Mouse (Mus musculus) liver, embryonic 15.5 days (tissue): ENCODE measurements around the gene Lrrc61. TPM values are rescaled to one million over a fixed set of nuclear protein-coding genes. Genes with fewer than 3 reads are reported as not detected.
"Not testable (repeated sequence)": the region's sequence is repeated elsewhere in the genome, so short reads cannot be mapped to it uniquely, and the experiment has no call there.

Experiments
- ATAC-seq: fragments of 200-750 bp; cut with Nextera tagmentation; 2 replicates; pipeline ENCODE4 v1.8.0; 2017; ENCODE audit warnings: moderate number of reproducible peaks, mild to moderate bottlenecking, moderate library complexity; ENCODE audit not compliant: insufficient read depth
- H3K27ac ChIP-seq: fragments of 300-500 bp; sonication (generic); replicated peaks from 2 replicates; pipeline ENCODE4 v1.5.1; 2015; ENCODE audit warnings: mild to moderate bottlenecking, inconsistent platforms
- H3K27me3 ChIP-seq: fragments of 300-500 bp; sonication (generic); 2 replicates; pipeline ENCODE4 v1.6.1; 2015; ENCODE audit warnings: mild to moderate bottlenecking, inconsistent platforms
- H3K36me3 ChIP-seq: fragments of 300-500 bp; sonication (generic); replicated peaks from 2 replicates; pipeline ENCODE4 v1.6.1; 2015; ENCODE audit warnings: moderate library complexity, mild to moderate bottlenecking, inconsistent platforms
- H3K4me1 ChIP-seq: fragments of 300-500 bp; sonication (generic); replicated peaks from 2 replicates; pipeline ENCODE4 v1.6.1; 2015; ENCODE audit warnings: inconsistent platforms
- H3K4me2 ChIP-seq: fragments of 300-500 bp; sonication (generic); 2 replicates; pipeline ENCODE4 v1.6.1; 2015; ENCODE audit warnings: moderate library complexity, mild to moderate bottlenecking, inconsistent platforms
- H3K4me3 ChIP-seq: fragments of 300-500 bp; sonication (generic); replicated peaks from 2 replicates; pipeline ENCODE4 v1.5.1; 2015; ENCODE audit warnings: mild to moderate bottlenecking, inconsistent platforms
- H3K9ac ChIP-seq: fragments of 300-500 bp; sonication (generic); 2 replicates; pipeline ENCODE4 v1.6.1; 2015; ENCODE audit warnings: moderate library complexity, mild to moderate bottlenecking, inconsistent platforms
- H3K9me3 ChIP-seq: fragments of 300-500 bp; sonication (generic); replicated peaks from 2 replicates; pipeline ENCODE4 v1.6.1; 2016; ENCODE audit warnings: inconsistent platforms
- WGBS: fragments of 180-500 bp; shearing (Covaris S2); methylation state at CpG from one replicate; pipeline ENCODE4 v1.1.7; 2015; ENCODE audit warnings: mixed read lengths; ENCODE audit not compliant: insufficient replicate concordance; 5-methylcytosine and 5-hydroxymethylcytosine counted together
- polyA plus RNA-seq: library from polyadenylated mRNA; unstranded; fragments of >200 nt; fragmentation: Nextera tagmentation; extraction: Ambion mirVana; gene quantifications from 2 replicates; pipeline ENCODE4 v1.2.1, GENCODE M21; 2015

Gene Lrrc61
- 2.0 and 2.5 TPM in 2 replicates for polyA plus RNA-seq

DNA sequence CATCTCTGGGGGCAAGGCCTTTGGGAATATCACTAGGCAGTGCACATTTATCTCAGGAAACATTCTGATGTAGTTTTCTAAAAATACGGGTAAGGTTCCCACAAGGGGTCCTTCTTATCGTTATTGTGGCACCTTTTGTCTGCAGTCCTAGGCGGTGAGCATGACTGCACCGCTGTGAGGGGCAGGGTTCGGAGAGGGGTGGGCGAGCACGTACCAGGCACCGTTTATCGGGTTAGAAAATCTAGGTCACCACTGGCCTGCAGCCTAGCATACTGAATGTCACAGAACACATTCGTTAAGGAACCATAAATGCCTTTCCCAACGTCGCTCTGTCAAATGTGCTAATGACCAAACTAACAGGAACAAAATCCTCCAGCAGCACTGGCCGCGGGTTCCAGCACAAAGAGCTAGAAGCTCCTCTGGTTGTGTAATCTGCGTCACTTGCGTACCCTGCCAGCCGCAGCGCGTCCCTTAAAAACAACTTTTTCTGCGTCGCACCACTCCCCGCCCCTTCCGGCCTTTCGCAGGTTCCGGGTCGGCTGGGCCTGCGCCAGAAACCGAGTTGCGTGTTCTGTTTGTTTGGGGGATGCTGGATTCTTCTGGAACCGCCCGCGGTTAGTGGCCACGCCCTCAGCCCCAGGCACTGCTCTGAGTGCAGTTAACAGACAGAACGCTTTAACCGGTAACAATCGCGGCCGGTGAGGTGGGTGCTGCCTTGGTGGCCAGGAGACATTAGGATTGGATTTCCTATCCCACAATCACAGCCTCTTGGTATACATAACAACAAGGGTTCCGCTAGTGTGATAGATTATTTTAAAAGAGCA is at the start of gene Lrrc61:
TSS of gene Lrrc61 (plus strand) at position 517 of the 824 bp plus-strand sequence.
- ATAC-seq = peak; percentile 87
- peak within 1 kb of the TSS; percentile 32; the same call in 1 of the 2 replicates for H3K9ac ChIP-seq
- peak within 1 kb of the TSS; percentile 71 for H3K4me2 ChIP-seq
- under 1% methylated on average over 39 of the region's 39 CpGs for WGBS
- H3K27ac ChIP-seq = peak within 1 kb of the TSS; percentile 84
- peak within 1 kb of the TSS; percentile 58 for H3K4me3 ChIP-seq
- no peaks in the 10 kb centered on the region for H3K27me3 ChIP-seq
- no peaks in the 10 kb centered on the region for H3K36me3 ChIP-seq
- no peaks in the 10 kb centered on the region for H3K9me3 ChIP-seq
- peaks cover 16% of the 10 kb centered on the region for H3K4me1 ChIP-seq

DNA sequence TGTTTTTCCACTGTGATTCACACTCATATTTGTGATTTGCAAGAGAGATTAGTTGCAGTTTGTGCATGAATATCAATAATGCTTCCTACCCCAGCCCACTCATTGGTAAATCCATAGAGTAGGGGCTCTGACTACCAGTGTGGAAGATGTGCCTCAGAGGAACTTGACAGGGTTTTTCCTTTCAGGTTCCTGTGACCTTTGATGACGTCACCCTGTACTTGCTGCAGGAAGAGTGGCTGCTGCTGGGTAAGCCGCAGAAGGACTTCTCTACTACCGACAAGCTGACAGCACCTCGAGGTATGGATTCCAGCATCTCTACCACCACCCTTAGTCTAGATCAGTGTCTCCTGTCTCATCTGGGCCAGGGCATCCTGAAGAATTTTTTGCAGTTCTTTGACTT is 46.5 kb upstream of the Lrrc61 start:
- H3K4me1 ChIP-seq = peaks cover 10% of the 10 kb centered on the region; the same call in 1 of the 2 replicates
- 47% methylated on average over 4 of the region's 4 CpGs for WGBS
- H3K36me3 ChIP-seq = no peaks in the 10 kb centered on the region
- H3K27me3 ChIP-seq = no peaks in the 10 kb centered on the region
- H3K4me2 ChIP-seq = no peak overlapping the region
- no peak for ATAC-seq
- no peak overlapping the region for H3K4me3 ChIP-seq
- H3K9ac ChIP-seq = no peak overlapping the region
- H3K27ac ChIP-seq = no peak overlapping the region
- no peaks in the 10 kb centered on the region for H3K9me3 ChIP-seq

DNA sequence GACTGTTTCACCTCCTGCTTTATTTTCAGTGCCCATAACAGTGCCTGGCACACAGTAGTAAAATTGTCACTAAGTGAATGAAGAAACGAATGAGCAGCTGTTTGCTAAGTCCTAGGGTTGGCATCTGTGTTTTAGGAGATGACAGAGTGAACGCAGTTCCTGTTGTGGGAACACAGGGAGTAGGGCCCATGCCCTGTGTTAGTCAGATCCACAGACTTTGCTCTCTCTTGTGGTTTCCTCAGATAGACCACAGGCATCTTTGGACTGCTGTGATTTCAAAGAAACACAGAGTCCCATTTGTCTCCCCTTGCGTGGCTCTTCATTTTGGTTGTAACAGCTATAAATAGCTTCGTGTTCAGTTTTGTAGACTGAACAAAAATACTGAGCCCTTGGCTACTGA is 44.2 kb upstream of the Lrrc61 start:
- WGBS = 34% methylated on average over 4 of the region's 4 CpGs

DNA sequence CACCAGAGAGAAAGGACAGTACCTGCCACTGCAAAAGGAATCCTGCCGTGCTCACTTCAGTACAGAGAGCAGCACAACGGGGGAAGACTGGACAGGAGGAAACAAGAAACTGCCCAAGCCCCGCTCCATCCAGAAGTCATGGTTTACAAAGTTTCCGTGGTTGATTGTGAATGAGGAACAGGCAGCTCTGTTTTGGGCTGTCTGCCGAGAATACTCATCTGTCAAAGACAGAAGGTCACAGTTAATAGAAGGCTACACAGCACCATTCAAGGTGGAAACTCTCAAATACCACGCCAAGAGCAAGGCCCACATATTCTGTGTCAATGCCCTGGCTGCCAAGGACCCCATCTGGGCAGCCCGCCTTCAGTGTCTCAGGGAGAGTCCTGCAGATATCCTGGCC is 42.7 kb upstream of the Lrrc61 start:
- Histone ChIP-seq H3K27me3 (no peaks in the 10 kb centered on the region), H3K4me1 (no peaks in the 10 kb centered on the region), H3K36me3 (0 out of 2 replicates have a peak, but pooled peaks cover 10% of the 10 kb centered on the region), H3K9me3 (no peaks in the 10 kb centered on the region), H3K9ac (no peak overlapping the region), H3K4me3 (no peak overlapping the region), H3K27ac (no peak overlapping the region), H3K4me2 (no peak overlapping the region)
- WGBS = 46% methylated on average over 7 of the region's 7 CpGs
- ATAC-seq = no peak

More for the DNA sequence above, 44.2 kb upstream of the Lrrc61 start:
- Histone ChIP-seq H3K4me3 (no peak overlapping the region), H3K27ac (no peak overlapping the region), H3K4me1 (no peaks in the 10 kb centered on the region), H3K36me3 (no peaks in the 10 kb centered on the region), H3K9me3 (no peaks in the 10 kb centered on the region), H3K9ac (no peak overlapping the region), H3K27me3 (no peaks in the 10 kb centered on the region), H3K4me2 (no peak overlapping the region)
- no peak for ATAC-seq

DNA sequence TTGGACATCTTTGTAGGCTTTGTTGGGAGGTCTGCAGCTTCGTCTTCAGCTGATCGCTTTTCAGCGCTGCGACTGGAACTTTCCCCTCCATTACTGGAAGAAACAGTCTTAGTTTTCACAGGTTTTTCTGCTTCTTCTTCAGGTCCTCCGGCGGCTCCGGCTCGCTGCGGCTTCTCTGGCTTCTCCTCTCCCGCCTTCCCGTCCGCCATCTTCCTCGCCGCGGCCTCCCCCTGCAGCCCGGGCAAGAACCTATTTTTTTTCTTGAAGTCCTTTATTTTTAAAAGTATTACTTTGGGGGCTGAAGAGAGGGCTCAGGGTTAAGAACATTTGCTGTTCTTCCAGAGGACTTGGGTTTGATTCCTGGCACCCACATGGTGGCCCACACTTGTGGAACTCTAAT is 29.7 kb upstream of the Lrrc61 start:
- WGBS = 88% methylated on average over 16 of the region's 16 CpGs
- H3K9me3 ChIP-seq, H3K9ac ChIP-seq, H3K27ac ChIP-seq, ATAC-seq, H3K36me3 ChIP-seq, H3K4me2 ChIP-seq, H3K27me3 ChIP-seq, H3K4me1 ChIP-seq, H3K4me3 ChIP-seq: not testable (repeated sequence)

DNA sequence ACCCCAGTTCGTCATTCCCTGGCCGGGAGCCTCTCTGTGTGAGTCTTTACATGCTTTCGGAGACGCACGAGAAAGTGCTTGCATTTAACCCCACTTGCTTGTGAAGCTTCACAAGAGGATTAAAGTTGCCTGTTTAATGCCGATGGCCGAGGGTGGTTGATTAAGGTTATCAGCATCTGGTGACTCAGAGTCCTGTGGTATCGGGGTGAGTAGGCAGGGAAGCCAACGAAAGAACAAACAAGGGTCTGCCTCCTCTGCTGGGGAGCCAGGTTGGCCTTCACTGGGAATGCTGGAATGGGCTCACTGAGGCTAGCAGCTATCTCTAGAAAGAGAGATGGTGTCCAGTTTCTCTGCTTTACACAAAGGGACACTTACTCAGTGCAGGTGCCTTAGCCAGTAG is 26.7 kb upstream of the Lrrc61 start:
- H3K9me3 ChIP-seq = no peaks in the 10 kb centered on the region
- H3K4me2 ChIP-seq = no peak overlapping the region
- ATAC-seq = no peak
- H3K27me3 ChIP-seq = no peaks in the 10 kb centered on the region
- H3K27ac ChIP-seq = no peak overlapping the region
- WGBS = 64% methylated on average over 9 of the region's 9 CpGs
- no peak overlapping the region for H3K4me3 ChIP-seq
- no peaks in the 10 kb centered on the region for H3K36me3 ChIP-seq
- H3K4me1 ChIP-seq = no peaks in the 10 kb centered on the region
- H3K9ac ChIP-seq = no peak overlapping the region

DNA sequence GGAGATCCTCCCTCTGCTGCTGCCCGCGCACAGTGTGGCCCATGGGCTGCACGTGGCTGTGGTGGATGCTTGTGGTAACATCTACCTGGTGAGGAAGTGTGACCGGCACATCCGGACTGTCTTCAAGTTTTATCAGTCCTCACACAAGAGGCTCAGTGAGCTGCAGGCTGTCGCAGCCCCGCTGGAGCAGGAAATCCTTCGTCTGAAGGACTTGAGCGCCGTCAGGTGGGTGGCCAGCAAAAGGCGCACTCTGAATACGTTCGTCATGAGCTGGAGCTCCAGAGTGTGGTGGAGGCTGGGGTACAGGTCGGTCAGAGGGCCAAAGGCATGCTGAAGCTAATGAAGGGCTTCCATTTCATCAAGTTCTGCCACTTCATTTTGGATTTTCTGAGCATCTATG is 25.3 kb upstream of the Lrrc61 start:
- ATAC-seq = no peak
- WGBS = 42% methylated on average over 14 of the region's 14 CpGs
- Histone ChIP-seq H3K9me3 (no peaks in the 10 kb centered on the region), H3K4me1 (no peaks in the 10 kb centered on the region), H3K27me3 (no peaks in the 10 kb centered on the region), H3K9ac (no peak overlapping the region), H3K4me2 (no peak overlapping the region), H3K4me3 (no peak overlapping the region), H3K36me3 (no peaks in the 10 kb centered on the region), H3K27ac (no peak overlapping the region)

DNA sequence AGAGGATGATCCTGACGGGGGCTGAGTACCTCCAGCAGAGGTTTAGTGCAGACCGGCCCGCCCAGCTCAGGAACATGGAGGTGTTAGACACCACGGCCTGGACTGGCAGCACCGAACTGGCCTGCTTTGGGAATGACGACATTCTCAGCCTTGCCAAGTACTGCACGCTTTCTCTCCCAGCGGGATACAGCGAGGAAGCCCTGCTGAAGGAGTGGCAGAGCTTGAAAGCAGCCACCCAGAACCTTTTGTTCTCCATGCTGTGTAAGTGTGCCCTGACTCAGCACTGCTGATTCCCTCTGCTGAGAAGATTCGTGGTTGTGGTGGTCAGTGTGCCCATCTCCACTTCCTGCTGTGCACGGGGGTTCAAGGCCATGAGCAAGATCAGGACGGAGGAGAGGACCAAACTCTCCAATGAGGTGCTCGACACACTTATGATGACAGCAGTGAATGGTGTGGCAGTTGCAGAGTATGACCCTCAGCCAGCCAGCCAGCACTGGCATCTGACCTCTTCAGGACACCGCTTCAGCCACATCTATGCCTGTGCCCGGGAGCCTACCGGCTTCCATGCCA is 24.6 kb upstream of the Lrrc61 start:
- no peak for ATAC-seq
- H3K27me3 ChIP-seq = no peaks in the 10 kb centered on the region
- no peak overlapping the region for H3K4me2 ChIP-seq
- H3K36me3 ChIP-seq = no peaks in the 10 kb centered on the region
- no peak overlapping the region for H3K9ac ChIP-seq
- no peaks in the 10 kb centered on the region for H3K4me1 ChIP-seq
- WGBS = 57% methylated on average over 16 of the region's 16 CpGs
- no peak overlapping the region for H3K4me3 ChIP-seq
- no peak overlapping the region for H3K27ac ChIP-seq
- H3K9me3 ChIP-seq = no peaks in the 10 kb centered on the region

DNA sequence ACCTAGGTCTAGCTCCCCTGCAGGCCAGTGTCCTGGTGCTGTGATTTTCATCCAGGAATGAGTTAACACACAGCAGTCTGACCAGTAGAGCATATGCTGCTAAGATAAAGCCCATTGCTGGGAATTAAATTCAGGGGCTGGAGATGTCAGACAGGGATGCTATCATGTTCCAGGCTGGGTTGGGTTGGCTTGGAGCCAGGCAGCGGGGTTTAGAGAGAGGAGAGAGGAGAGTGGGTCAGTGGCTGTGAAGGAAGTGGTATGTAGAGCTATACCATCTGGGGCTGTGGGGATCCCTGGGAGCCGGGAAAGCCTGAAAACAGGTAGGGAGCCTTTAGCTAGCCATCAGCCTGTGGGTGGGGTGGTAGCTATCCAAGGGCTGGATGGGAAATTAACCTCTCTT is 23.7 kb upstream of the Lrrc61 start:
- Histone ChIP-seq H3K9ac (no peak overlapping the region), H3K4me2 (no peak overlapping the region), H3K27ac (no peak overlapping the region), H3K4me1 (no peaks in the 10 kb centered on the region), H3K9me3 (no peaks in the 10 kb centered on the region), H3K27me3 (no peaks in the 10 kb centered on the region), H3K4me3 (no peak overlapping the region), H3K36me3 (no peaks in the 10 kb centered on the region)
- ATAC-seq = no peak
- WGBS = 59% methylated on average over 2 of the region's 2 CpGs

DNA sequence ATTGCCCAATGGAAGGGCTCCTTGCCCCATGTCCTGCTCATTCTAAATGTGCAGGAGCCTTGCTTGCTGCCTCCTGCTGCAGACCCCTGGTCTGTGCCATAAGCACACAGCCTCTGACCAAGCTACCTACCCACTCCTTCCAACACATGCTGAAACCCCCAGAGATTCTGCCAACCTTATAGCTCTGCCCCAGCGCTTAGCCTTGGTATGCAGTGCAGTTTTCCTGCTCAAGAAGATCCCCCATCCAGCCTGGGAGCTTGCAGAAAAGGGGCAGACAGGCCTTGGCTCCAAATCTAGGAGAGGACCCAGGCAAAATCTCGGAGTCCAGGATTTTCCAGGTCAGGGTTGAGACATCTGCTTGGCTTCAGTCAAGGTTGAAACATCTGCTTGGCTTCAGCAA is 21.1 kb upstream of the Lrrc61 start:
- H3K4me3 ChIP-seq = no peak overlapping the region
- 0 out of 2 replicates have a peak, but pooled peaks cover 6% of the 10 kb centered on the region for H3K27me3 ChIP-seq
- no peak for ATAC-seq
- no peaks in the 10 kb centered on the region for H3K36me3 ChIP-seq
- no peak overlapping the region for H3K4me2 ChIP-seq
- H3K9ac ChIP-seq = no peak overlapping the region
- H3K4me1 ChIP-seq = 0 out of 2 replicates have a peak, but pooled peaks cover 4% of the 10 kb centered on the region
- no peak overlapping the region for H3K27ac ChIP-seq
- no peaks in the 10 kb centered on the region for H3K9me3 ChIP-seq
- 54% methylated on average over 2 of the region's 2 CpGs for WGBS

DNA sequence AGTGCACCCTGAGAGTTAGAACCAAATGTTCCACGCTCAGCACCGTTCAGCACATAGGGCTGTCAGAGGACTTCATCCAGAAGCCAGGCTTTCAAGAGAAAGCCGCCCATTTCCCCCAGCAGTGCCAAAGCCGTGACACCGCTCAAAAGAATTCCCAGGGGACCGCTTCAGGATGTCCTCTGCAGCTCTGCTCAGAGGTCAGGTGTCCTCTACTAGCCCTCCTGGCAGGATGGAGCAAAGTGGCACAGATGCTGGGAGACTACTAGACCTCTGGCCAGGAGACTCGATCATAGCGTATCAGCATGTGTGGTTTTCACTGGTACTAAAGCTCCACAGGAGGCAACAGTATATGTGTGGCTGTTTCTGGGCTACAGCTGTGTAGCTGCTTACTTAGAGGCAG is 19.7 kb upstream of the Lrrc61 start:
- Histone ChIP-seq H3K4me1 (0 out of 2 replicates have a peak, but pooled peaks cover 4% of the 10 kb centered on the region), H3K27me3 (0 out of 2 replicates have a peak, but pooled peaks cover 6% of the 10 kb centered on the region)
- ATAC-seq = no peak

More for the DNA sequence above, 19.7 kb upstream of the Lrrc61 start:
- 72% methylated on average over 8 of the region's 8 CpGs for WGBS
- H3K36me3 ChIP-seq = no peaks in the 10 kb centered on the region
- no peak overlapping the region for H3K9ac ChIP-seq
- no peaks in the 10 kb centered on the region for H3K9me3 ChIP-seq
- H3K4me2 ChIP-seq = no peak overlapping the region
- no peak overlapping the region for H3K27ac ChIP-seq
- H3K4me3 ChIP-seq = no peak overlapping the region
